Mouse (Mus musculus): ENCODE data around the gene Pfkl.
"Not testable (repeated sequence)": the region's sequence is repeated elsewhere in the genome, so short reads cannot be mapped to it uniquely, and the experiment has no call there.

Gene Pfkl

DNA sequence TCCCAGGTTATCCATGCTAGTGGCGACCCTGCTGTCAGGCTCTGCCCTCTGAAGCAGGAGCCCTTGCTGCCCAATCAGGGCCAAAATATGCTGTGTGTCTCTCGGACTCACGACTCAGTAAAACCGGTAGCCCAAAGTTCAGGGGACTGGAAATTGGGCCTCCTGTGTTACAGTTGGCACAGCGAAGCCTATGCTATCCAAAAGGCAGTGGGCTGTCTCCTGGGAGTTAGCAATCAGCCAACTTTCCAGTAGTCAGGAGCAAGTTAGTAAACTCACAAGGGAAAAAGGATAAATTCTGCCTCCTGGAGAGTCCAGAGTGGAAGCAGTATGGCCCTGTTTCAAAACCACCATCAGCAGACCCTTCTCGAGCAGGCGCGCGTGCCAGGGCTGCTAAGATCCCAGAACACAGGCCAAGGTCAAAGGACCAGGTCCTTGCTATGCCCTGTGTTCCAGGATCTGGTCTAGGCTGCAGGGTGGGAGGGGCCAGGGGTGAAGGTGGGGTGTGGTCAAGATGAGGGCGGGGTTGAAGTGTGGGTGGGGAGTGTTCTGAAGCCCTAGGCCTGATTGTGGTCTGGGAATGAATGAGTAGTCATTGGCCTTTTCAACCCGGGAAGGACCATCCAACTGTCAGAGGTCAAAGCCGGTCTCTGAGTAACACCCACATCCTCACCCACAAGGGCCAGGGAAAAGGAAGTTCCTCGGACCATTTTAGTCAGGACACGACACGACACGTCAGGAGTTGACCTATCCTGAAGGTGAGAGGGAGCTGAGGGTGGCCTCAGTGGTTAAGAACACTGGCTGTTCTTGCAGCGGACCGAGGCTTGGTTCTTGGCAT lies 3.0 kb upstream of the Pfkl start:
- no peak for DNase-seq (ENCODE audit: extremely low read depth, low read depth, low spot score)

DNA sequence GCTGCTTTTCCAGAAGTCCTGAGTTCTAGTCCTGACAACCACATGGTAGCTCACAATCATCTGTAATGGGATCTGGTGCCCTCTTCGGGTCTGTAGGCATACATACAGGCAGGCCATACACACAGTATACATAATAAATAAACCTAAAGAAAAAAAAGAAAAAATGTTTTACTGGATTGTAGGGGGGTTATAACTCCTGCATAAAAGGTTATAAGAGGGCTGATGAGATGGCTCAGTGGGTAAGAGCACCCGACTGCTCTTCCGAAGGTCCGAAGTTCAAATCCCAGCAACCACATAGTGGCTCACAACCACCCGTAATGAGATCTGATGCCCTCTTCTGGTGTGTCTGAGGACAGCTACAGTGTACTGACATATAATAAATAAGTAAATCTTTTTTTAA lies 1.2 kb upstream of the Pfkl start:
- not testable (repeated sequence) for DNase-seq (ENCODE audit: extremely low read depth, low read depth, low spot score)

DNA sequence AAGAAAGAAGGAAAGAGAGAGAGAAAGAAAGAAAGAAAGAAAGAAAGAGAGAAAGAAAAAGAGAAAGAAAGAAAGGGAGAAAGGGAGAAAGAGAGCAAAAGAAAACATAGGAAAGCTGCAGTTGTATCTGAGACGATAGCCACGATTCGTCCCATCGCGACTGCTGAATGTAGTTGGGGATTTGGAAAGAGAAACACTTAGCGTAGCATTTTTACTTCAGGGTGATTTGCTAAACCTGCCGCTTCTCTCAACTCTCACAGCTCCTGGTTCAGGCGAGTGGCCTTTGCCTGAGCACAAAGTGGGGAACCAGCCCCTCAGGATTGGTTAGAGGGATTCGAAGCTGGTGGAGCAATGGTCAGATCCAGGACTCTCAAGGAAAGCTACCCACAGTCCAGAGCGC lies 452 bp upstream of the Pfkl start:
- DNase-seq (ENCODE audit: extremely low read depth, low read depth, low spot score) = no peak

DNA sequence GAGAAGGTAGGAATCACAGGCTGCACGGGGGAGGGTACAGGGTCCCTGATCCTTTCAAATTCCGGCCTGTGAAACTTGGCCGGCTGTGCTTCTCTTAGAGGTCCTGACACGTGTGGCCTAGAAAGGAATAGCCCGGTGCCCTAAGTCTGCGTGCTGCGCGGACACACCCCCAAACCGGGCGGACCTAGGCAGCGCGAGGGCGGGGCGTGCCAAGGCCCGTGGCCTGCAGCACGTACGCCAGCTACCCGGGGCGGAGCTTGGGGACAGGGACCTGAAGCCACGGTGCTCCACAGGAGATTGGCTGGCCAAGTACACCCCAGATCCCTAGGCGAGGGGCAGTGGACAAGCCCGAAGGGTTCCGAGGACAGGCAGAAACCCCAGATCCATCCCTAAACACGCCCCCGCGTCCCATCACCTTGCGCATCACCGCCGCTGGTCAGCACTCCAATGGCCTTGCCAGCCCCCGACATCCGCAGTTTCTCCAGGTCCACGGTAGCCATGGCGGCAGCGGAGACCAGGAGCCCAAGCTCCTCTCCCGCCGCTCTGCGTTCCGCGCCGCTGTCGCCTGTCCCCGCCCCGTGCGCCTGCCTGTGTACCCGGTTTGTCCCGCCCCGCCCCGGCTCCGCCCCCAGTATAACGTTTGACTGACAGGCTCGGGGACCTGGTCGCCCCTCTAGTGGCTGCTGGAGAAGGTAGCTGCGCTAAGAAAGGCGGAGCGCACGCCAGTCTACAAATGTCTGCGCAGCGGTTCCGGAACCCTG lies 519 bp downstream of the Pfkl start:
- DNase-seq (ENCODE audit: extremely low read depth, low read depth, low spot score) = no peak

DNA sequence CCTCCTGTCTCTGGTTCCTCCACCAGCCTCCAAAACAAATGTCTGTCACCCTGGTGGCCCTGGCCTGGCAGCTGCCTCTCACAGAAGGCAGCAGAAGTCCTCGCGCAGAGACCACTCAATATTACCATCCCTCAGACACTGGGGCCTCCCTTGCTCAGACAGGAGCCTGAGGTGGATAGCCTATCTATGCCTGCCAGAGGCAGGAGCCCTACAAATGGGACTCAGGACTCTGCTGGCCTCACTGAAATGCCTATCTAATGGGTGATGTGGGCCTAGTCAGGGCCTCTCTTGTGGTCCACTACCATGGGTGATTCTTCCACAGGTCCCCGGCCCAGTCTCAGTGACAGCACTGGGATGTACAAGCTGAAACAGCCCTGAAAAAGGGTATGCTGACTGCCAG lies 1.7 kb downstream of the Pfkl start:
- DNase-seq (ENCODE audit: extremely low read depth, low read depth, low spot score) = no peak

GRCm38 (mm10) chr10:78007203-78007602 lies 2.7 kb downstream of the Pfkl start:
- no peak for DNase-seq (ENCODE audit: extremely low read depth, low read depth, low spot score)

GRCm38 (mm10) chr10:78005791-78006438 lies 4.0 kb downstream of the Pfkl start:
- DNase-seq (ENCODE audit: extremely low read depth, low read depth, low spot score) = no peak

DNA sequence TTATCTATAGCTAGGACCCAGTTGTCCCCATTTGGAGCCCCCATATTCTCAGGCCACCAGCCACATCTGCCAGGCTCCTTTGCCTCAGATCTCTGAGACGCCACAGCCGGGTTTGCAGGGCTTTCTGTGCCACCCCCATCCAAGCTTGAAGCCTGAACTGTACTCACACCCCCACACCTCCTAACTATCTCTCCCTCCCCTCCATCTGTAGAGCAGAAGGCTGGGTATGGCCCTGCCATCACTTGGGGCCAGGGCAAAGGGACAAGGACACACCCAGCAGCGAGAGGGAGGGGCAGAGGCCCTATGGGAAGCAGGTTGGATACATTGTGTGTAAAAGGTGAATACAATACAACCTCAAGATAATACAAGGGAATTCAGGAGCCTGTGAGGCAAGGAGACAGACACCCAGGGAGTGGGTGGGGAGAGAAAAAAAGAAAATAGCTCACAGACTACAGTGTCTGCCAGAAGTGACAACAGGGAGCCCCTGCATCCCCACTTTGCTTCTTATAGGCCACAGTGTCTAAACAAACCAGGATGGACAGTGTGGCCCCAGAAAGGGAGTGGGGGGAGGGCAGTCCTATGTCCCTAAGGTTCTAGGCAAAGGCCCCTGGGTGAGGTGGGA lies 5.3 kb downstream of the Pfkl start:
- DNase-seq (ENCODE audit: extremely low read depth, low read depth, low spot score) = no peak

DNA sequence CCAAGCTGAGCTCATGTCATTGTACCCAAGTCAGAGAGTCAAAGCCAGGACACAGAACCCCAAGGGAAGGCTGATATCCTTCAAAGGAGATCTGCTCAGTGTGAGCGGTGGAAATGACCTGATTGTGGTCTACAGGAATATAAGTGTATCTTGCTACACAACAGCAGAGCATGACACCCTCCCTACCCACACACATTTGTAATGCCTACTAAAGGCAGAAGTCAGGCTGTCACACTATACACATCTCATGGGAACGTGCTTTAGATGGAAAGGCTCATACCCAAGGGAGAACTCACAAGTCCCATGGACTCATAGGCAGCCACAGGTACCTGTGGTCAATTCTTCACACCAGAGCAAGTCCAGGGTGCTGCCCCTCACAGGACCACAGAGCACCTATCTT lies 7.6 kb downstream of the Pfkl start:
- DNase-seq (ENCODE audit: extremely low read depth, low read depth, low spot score) = no peak

DNA sequence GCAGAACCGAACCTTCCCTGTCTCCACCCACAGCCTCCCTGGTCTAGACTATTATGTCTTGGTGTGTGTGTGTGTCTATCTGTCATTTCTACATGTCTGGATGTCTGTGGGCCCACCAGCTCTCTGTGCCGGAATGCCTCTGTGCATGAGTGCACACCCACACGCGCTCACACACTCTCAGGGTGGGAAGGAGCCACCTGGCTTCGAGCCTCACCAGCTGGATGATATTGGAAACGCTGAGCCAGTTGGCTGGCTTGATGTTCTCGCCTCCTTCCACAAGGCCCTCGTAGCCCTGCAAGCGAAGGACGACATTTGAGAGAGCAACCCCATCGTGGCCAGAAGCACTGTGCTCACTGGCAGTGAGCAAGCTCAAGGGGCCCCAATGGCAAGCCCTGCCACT lies 8.1 kb downstream of the Pfkl start:
- DNase-seq (ENCODE audit: extremely low read depth, low read depth, low spot score) = no peak

- no peak for DNase-seq (ENCODE audit: extremely low read depth, low read depth, low spot score)
Observed at GRCm38 (mm10) chr10:78000200-78000599, 9.7 kb downstream of the Pfkl start.

- no peak for DNase-seq (ENCODE audit: extremely low read depth, low read depth, low spot score)
Observed at GRCm38 (mm10) chr10:77995639-77996038, 14.2 kb downstream of the Pfkl start.

DNA sequence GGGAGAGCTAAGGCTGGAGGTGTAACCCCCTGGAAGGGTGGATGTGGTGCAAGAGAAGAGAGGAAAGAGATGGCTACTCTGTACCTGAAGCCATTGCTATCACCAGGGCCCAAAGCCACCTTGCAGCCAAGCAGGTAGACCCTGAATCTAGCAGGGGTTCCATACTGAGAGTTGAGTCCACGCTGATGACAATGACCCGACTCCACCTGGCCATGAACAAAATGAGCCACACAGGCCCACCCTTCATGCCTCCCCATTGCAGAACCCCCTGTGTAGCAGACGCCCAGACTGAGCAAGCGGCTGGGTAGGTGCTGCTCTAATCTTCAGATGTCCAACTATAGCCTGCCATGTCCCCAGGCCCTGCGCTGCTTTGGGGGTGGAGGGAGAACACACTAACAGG lies 24.1 kb downstream of the Pfkl start:
- no peak for DNase-seq (ENCODE audit: extremely low read depth, low read depth, low spot score)

DNA sequence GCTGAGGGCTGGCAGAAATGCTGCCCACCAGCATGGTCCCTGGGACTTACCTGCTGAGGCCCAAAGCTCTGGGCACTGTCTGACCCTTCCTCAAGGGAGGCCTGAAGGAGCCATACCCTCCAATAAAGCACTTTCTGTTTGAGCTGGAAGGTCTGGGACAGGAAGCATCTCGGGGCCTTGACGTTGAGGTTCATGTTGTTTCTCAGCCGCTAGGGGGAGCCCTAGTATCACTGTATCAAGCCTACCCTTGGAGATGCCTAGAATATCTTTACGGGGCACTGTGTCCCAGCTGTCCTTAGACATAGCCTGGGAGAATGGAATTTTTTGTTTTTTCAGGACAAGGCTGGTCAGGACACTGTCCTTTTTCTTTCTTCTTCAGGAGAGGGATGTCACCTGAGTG lies 25.2 kb downstream of the Pfkl start:
- DNase-seq (ENCODE audit: extremely low read depth, low read depth, low spot score) = no peak

DNA sequence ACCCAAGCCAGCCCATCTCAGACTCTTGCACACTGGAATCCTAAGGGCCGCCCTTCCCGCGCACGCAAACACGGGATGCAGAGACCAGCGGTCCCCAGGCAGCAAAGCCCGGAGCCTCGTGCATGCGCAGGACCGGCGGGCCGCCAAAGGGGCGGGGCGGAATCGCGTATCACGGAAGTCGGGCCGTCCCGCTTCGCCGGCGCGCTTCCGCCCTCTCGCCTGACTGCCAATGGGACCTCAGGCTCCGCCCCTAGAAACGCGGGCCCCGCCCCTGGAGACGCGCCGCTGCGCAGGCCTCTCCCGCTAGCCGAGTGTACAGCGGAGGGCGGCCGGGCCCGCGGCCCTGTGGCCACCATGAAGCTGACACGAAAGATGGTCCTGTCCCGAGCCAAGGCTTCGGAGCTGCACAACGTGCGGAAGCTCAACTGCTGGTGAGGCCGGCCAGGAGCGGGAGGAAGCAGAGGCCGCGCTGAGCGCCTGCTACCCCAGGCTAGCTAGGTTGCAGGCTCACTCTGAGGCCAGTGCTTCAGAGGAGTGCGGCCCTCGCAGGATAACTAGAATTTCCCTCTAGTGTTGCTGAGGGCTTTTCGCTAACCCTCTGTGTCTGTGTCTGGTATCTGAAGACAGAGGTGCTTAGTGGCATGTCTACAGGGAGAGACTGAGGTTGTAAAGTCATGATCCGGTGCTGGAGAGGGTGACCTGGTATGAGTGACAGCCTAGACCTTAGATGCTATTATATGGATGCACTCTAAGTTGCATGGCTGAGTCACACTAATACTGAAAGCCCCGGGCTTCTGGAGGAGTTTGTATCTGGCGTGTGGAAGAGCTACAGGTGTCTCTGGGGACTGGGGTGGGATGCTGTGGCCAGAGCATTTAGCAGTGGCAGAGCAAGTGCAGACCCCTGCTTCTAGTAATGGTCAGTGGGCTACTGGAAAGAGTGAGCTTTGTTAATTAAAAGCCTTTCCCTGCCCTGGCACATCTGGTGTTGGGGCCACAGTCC lies 31.2 kb downstream of the Pfkl start, which contains the start of gene 1810043G02Rik:
Gene 1810043G02Rik (plus strand): TSS at position 174 of the 1,000 bp plus-strand sequence.
- DNase-seq (ENCODE audit: extremely low read depth, low read depth, low spot score) = peak; percentile 23

- DNase-seq (ENCODE audit: extremely low read depth, low read depth, low spot score) = no peak
Observed at GRCm38 (mm10) chr10:77976458-77977150, 33.3 kb downstream of the Pfkl start.

DNA sequence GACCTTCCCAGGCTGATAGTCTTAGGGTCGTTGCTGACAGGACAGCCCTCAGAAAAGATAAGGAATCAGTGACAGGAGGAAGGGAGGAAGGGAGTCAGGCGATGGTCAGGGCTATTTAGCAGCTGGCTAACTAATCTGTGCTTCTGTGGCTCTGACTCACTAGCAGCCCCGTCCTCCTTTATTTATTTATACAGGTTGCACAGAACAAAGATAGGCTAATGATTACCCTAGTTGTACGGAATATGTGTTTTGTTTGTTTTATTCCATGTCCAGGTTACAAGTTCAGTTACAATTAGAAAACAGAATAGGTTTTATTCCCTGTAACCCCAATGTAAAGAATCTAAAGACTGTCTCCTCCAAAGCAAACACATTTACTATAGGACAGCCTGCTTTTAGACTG lies 34.2 kb downstream of the Pfkl start:
- no peak for DNase-seq (ENCODE audit: extremely low read depth, low read depth, low spot score)

DNA sequence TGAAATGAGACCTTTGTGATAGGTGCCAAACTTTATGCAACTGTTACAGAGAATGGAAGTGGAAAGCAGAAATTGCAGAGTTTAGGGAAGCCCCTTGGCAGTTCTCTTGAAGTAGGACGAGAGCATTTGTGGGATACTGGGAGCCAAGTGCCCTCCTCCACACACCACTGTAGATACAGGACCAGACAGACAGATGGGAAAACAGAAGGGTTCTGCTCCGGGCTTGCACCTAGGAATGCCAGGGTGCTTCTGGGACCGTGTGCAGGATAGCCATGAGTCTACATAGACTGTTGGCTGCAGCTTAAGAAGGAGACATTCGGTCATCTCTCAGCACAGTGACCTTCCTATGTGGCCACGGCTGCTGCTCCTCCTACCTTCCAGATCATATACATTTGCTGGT lies 35.1 kb downstream of the Pfkl start:
- DNase-seq (ENCODE audit: extremely low read depth, low read depth, low spot score) = no peak

GRCm38 (mm10) chr10:77974323-77974722 lies 35.6 kb downstream of the Pfkl start:
- peak; percentile 13 for DNase-seq (ENCODE audit: extremely low read depth, low read depth, low spot score)

Data from fat pad, adult 2 months (tissue).